Comparison of ENCODE assay signal across 1 mouse cellular context in genomic region chr1:58725095-58725494, GRCm38 (mm10).
TF ChIP-seq lines count a peak whose summit lies in the region.

No protein-coding gene starts in this region.

TF ChIP-seq in CH12.LX, 34 proteins besides CTCF, POLR2A, EP300 and RAD21 (continued from another document):
- TF ChIP-seq MAX (IDR thresholded peaks at IDR 0.05; ENCODE audit: low read length) (no peak), MAZ (IDR thresholded peaks at IDR 0.05; ENCODE audit: low read depth, low read length) (no peak), UBTF (IDR thresholded peaks at IDR 0.05; ENCODE audit: low read depth, low read length) (no peak)
